ENCODE assay signal across 27 mouse cellular contexts in genomic region chr15:46838067-46838466, GRCm38 (mm10).
"Had no signal": no experiment of that assay in that cellular context is flagged by ENCODE, and none has a peak within 500 bp of the region (broad histone marks: within the 10 kb centered on the region; RNA-seq: fewer than 3 reads in every experiment).

No protein-coding gene starts in this region.

- ATAC-seq: hindbrain, postnatal 0 days; intestine, embryonic 16.5 days; liver, embryonic 12.5 days had no signal

- H3K4me2 ChIP-seq: heart, embryonic 13.5 days; heart, embryonic 15.5 days; hindbrain, embryonic 13.5 days; hindbrain, embryonic 15.5 days; kidney, embryonic 15.5 days; limb, embryonic 13.5 days; limb, embryonic 15.5 days; liver, embryonic 12.5 days had no signal

- H3K27ac ChIP-seq: gastrocnemius, adult 2 months; heart, embryonic 10.5 days; heart, embryonic 13.5 days; heart, embryonic 15.5 days; hindbrain, embryonic 13.5 days; hindbrain, embryonic 15.5 days; hindbrain, postnatal 0 days; kidney, embryonic 15.5 days; kidney, postnatal 0 days; limb, embryonic 13.5 days; limb, embryonic 15.5 days; liver, embryonic 12.5 days; liver, embryonic 14.5 days had no signal

- DNase-seq: gastrocnemius, adult 2 months; gastrocnemius, postnatal 10 days; gastrocnemius, postnatal 36 days; heart, adult 18-20 months; heart, postnatal 14 days; heart, postnatal 36 days; kidney, adult 11 months; kidney, adult 2 months; kidney, adult 9 months; kidney, postnatal 14 days; kidney, postnatal 36 days; layer of hippocampus, adult 9-11 months; layer of hippocampus, postnatal 36 days; left cerebral cortex, postnatal 4 days had no signal

- H3K4me1 ChIP-seq: heart, embryonic 10.5 days; heart, embryonic 13.5 days; heart, embryonic 15.5 days; hindbrain, embryonic 13.5 days; hindbrain, embryonic 15.5 days; kidney, embryonic 15.5 days; limb, embryonic 13.5 days; limb, embryonic 15.5 days; liver, embryonic 12.5 days had no signal

- H3K4me3 ChIP-seq: gastrocnemius, adult 2 months; heart, embryonic 10.5 days; heart, embryonic 13.5 days; heart, embryonic 15.5 days; hindbrain, embryonic 13.5 days; hindbrain, embryonic 15.5 days; kidney, embryonic 15.5 days; limb, embryonic 13.5 days; limb, embryonic 15.5 days; liver, embryonic 12.5 days had no signal

- H3K9ac ChIP-seq: heart, embryonic 13.5 days; heart, embryonic 15.5 days; hindbrain, embryonic 13.5 days; hindbrain, embryonic 15.5 days; kidney, embryonic 15.5 days; limb, embryonic 13.5 days; limb, embryonic 15.5 days; liver, embryonic 12.5 days; liver, embryonic 14.5 days had no signal

- H3K9me3 ChIP-seq: heart, embryonic 10.5 days; heart, embryonic 13.5 days; heart, embryonic 15.5 days; hindbrain, embryonic 13.5 days; hindbrain, embryonic 15.5 days; kidney, embryonic 15.5 days; limb, embryonic 13.5 days; limb, embryonic 15.5 days; liver, embryonic 12.5 days had no signal

- H3K27me3 ChIP-seq: heart, embryonic 13.5 days; heart, embryonic 15.5 days; hindbrain, embryonic 13.5 days; hindbrain, embryonic 15.5 days; kidney, embryonic 15.5 days; limb, embryonic 13.5 days; limb, embryonic 15.5 days; liver, embryonic 12.5 days had no signal

- H3K36me3 ChIP-seq: heart, embryonic 10.5 days; heart, embryonic 13.5 days; heart, embryonic 15.5 days; hindbrain, embryonic 13.5 days; hindbrain, embryonic 15.5 days; kidney, embryonic 15.5 days; limb, embryonic 13.5 days; limb, embryonic 15.5 days; liver, embryonic 12.5 days had no signal
